9 mouse cellular contexts compared by ENCODE assay signal in the genomic region with DNA sequence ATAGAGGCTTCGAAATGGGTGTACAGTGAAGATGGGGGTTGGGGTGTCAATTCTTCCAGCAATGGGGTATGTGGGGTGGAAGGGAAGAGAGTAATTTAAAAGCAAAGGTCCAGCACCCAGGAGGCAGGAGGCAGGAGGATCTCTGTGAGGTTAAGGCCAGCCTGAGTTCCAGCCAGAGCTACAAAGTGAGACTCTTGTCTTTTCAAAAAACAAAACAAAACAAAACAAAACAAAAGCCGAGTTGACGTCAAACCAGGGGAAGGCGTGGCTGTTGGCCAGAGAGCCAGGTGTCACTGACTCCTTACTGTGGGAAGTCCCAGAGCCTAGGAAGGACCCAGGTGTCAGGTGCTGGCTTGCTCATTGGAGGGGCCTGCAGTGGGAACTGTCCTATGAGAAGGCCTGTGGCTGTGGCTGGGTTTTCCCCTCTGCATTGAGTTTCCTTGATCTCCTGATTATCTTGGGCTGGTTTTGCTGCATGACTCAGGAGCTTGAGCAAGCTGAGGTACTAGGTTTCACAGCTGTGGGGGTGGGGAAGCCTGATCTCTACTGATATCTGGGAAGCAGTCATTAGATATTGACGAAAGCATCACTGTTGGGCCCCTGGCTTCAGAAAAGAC. TPM values are rescaled to one million over a fixed set of nuclear protein-coding genes. Genes with fewer than 3 reads are reported as not detected.
DNase-seq lines count a peak whose midpoint lies in the region; ATAC-seq lines count a peak whose summit lies in the region.
"Had no signal": no experiment of that assay in that cellular context is flagged by ENCODE, and none has a peak within 500 bp of the region (broad histone marks: within the 10 kb centered on the region; RNA-seq: fewer than 3 reads in every experiment).

No protein-coding gene starts in this region.

- ATAC-seq in forebrain, embryonic 15.5 days (replicated peaks): no peak
- peak; percentile 89 for ATAC-seq in intestine, embryonic 16.5 days
- ATAC-seq in neutrophil, adult 5-6 weeks (ENCODE audit: extremely low read depth, insufficient number of reproducible peaks, low FRiP score, poor library complexity, severe bottlenecking): peak; percentile 87
- ATAC-seq: Patski had no signal

- H3K4me1 ChIP-seq in forebrain, embryonic 10.5 days: peaks cover 42% of the 10 kb centered on the region
- peaks cover 26% of the 10 kb centered on the region for H3K4me1 ChIP-seq in forebrain, embryonic 15.5 days
- H3K4me1 ChIP-seq in intestine, embryonic 16.5 days (ENCODE audit: control insufficient read depth, insufficient read depth, low read length): peaks cover 26% of the 10 kb centered on the region

- no peak for DNase-seq in forebrain, embryonic 10.5 days (ENCODE audit: extremely low spot score, low spot score)
- peak; percentile 85 for DNase-seq in NIH3T3 (ENCODE audit: low read depth)
- no peak for DNase-seq in cerebellum, adult 11-12 months
- no peak for DNase-seq in frontal cortex, postnatal 25 days (ENCODE audit: low spot score in 2 of 2)
- DNase-seq in right cerebral cortex, postnatal 36 days (ENCODE audit: low spot score in 2 of 2): no peak

- peaks cover 13% of the 10 kb centered on the region; the same call in 1 of the 2 replicates for H3K27me3 ChIP-seq in forebrain, embryonic 10.5 days (ENCODE audit: poor library complexity, severe bottlenecking)
- no peaks in the 10 kb centered on the region for H3K27me3 ChIP-seq in forebrain, embryonic 15.5 days
- no peaks in the 10 kb centered on the region for H3K27me3 ChIP-seq in intestine, embryonic 16.5 days (replicated peaks; ENCODE audit: control insufficient read depth, insufficient read depth, low read length)
- H3K27me3 ChIP-seq: Patski had no signal

- no peaks in the 10 kb centered on the region for H3K9me3 ChIP-seq in forebrain, embryonic 10.5 days
- H3K9me3 ChIP-seq in forebrain, embryonic 15.5 days: no peaks in the 10 kb centered on the region
- H3K9me3 ChIP-seq in intestine, embryonic 16.5 days (ENCODE audit: control insufficient read depth, low read length): no peaks in the 10 kb centered on the region

- 83% methylated on average over 5 of the region's 5 CpGs for WGBS in forebrain, embryonic 10.5 days
- WGBS in forebrain, embryonic 15.5 days: 63% methylated on average over 5 of the region's 5 CpGs
- WGBS in intestine, embryonic 16.5 days: 62% methylated on average over 5 of the region's 5 CpGs

- H3K36me3 ChIP-seq in forebrain, embryonic 10.5 days (replicated peaks): no peaks in the 10 kb centered on the region
- H3K36me3 ChIP-seq in forebrain, embryonic 15.5 days: no peaks in the 10 kb centered on the region
- no peaks in the 10 kb centered on the region for H3K36me3 ChIP-seq in intestine, embryonic 16.5 days (ENCODE audit: control insufficient read depth, insufficient read depth, low read length)

- H3K27ac ChIP-seq in forebrain, embryonic 10.5 days: peak overlapping the region; percentile 25; the same call in 1 of the 2 replicates
- no peak overlapping the region for H3K27ac ChIP-seq in forebrain, embryonic 15.5 days (replicated peaks)
- H3K27ac ChIP-seq in intestine, embryonic 16.5 days (ENCODE audit: low read length): peak overlapping the region; percentile 26; the same call in 1 of the 2 replicates

- H3K9ac ChIP-seq in forebrain, embryonic 15.5 days (replicated peaks): no peak overlapping the region
- peak overlapping the region; percentile 18; the same call in 1 of the 2 replicates for H3K9ac ChIP-seq in intestine, embryonic 16.5 days (ENCODE audit: low read depth, low read length)

- no peak overlapping the region for H3K4me3 ChIP-seq in forebrain, embryonic 10.5 days
- no peak overlapping the region for H3K4me3 ChIP-seq in forebrain, embryonic 15.5 days
- no peak overlapping the region for H3K4me3 ChIP-seq in intestine, embryonic 16.5 days (ENCODE audit: low read length)

- no peak overlapping the region for H3K4me2 ChIP-seq in forebrain, embryonic 15.5 days (replicated peaks)
- no peak overlapping the region for H3K4me2 ChIP-seq in intestine, embryonic 16.5 days (ENCODE audit: low read depth, low read length)

RNA-seq across cellular contexts. Expression of a gene that starts 17.2 kb away (rescaled TPM):
- 317 and 328 TPM in 2 replicates for polyA plus RNA-seq in forebrain, embryonic 10.5 days (2016; fragmentation: Nextera tagmentation; extraction: Ambion mirVana)
- 315 and 320 TPM in 2 replicates for polyA plus RNA-seq in forebrain, embryonic 15.5 days (2015; fragmentation: Nextera tagmentation; extraction: Ambion mirVana)
- 277 and 289 TPM in 2 replicates for polyA plus RNA-seq in intestine, embryonic 16.5 days (2015; fragmentation: Nextera tagmentation; extraction: Ambion mirVana)
- total RNA-seq in neutrophil, adult 5-6 weeks (2017): 328 and 348 TPM in 2 replicates

RNA-seq across cellular contexts. Expression of a gene that starts 51.7 kb away (rescaled TPM):
- 148 and 151 TPM in 2 replicates for polyA plus RNA-seq in forebrain, embryonic 10.5 days (2016; fragmentation: Nextera tagmentation; extraction: Ambion mirVana)
- 175 and 187 TPM in 2 replicates for polyA plus RNA-seq in forebrain, embryonic 15.5 days (2015; fragmentation: Nextera tagmentation; extraction: Ambion mirVana)
- 62.2 and 62.6 TPM in 2 replicates for polyA plus RNA-seq in intestine, embryonic 16.5 days (2015; fragmentation: Nextera tagmentation; extraction: Ambion mirVana)
- 102 and 104 TPM in 2 replicates for total RNA-seq in neutrophil, adult 5-6 weeks (2017)
